Mouse (Mus musculus) granulocyte monocyte progenitor cell, adult 5-6 weeks (primary cell): ENCODE results near the gene Lipt2. TPM values are rescaled to one million over a fixed set of nuclear protein-coding genes. Genes with fewer than 3 reads are reported as not detected.
A peak's percentile ranks its signal among the peaks of the same experiment; 100 is the strongest.

Source experiments
- ATAC-seq: replicated peaks from 2 replicates; pipeline ENCODE4 v1.8.0; 2016; ENCODE audit warnings: mild to moderate bottlenecking, moderate TSS enrichment, inconsistent platforms; ENCODE audit not compliant: poor library complexity, severe bottlenecking
- total RNA-seq, 2 experiments: library from RNA; stranded (forward) in 1 of 2; stranded (reverse) in 1 of 2; fragments of 200-712, 200-1000 nt in 1 of 2; fragments of >200 nt in 1 of 2; fragmentation: Nextera tagmentation in 1 of 2; gene quantifications; 2 replicates each; pipeline ENCODE4 v1.2.3; 2014 to 2017

Gene Lipt2
- total RNA-seq (2014; fragmentation: Nextera tagmentation) (4.2 and 7.2 TPM in 2 replicates), total RNA-seq (2017) (4.0 and 6.1 TPM in 2 replicates)

- ATAC-seq, result peak; percentile 86
These were observed at the start of gene Lipt2 for GRCm38 (mm10) chr7:100159105-100159841. TSS of gene Lipt2 (plus strand) at chr7:100159277.

GRCm38 (mm10) chr7:100111506-100111905, 47.6 kb upstream of the Lipt2 start:
- no peak for ATAC-seq

GRCm38 (mm10) chr7:100113821-100114220, 45.3 kb upstream of the Lipt2 start:
- no peak for ATAC-seq

GRCm38 (mm10) chr7:100114279-100114678, 44.8 kb upstream of the Lipt2 start:
- no peak for ATAC-seq

GRCm38 (mm10) chr7:100120791-100121261, 38.3 kb upstream of the Lipt2 start:
- ATAC-seq, result peak; percentile 57

GRCm38 (mm10) chr7:100121376-100121789, 37.7 kb upstream of the Lipt2 start, which contains the start of gene Pold3:
TSS of gene Pold3 (minus strand) at chr7:100121565.
- ATAC-seq, result peak; percentile 91

GRCm38 (mm10) chr7:100123486-100123885, 35.6 kb upstream of the Lipt2 start:
- ATAC-seq, result peak; percentile 43

- no peak for ATAC-seq
These were observed 34.9 kb upstream of the Lipt2 start for GRCm38 (mm10) chr7:100124211-100124610.

DNA sequence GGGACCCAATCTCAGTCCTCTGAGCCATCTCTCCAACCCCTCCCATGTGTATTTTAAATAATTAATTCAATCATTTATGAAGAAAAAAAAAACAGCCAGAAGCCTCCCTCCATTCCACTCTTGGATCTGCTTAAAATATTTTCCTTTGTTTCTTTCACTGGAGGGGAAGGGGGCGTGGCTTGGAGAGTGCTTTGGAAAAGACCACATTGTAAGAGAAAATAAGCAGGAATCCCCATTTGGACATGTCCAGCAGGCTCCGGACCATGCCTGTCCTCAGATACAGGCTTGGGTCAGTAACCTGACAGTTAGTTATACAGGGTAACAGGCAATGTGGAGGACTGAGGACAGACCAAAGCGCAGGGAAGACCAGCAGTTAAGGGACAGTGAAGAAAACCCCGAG, 33.9 kb upstream of the Lipt2 start:
- no peak for ATAC-seq

DNA sequence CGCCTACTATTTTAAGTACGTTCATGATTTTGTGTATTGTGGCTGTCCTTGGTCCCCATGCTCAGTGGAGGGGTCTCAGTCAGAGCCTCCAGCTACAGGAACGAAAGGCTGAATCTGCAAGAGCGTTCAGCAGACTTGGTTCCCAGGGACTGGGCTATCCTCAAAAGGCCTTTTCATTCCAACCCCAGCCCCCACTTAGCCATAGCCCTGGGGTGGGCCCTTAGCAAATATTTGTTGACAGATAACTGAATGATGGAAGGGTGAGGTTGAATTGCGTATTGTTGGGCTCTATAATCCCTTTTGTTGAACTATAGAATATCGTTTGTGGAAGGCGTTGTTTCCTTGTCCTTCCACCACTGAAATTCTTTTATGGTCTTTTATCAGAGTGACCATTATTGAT, 32.6 kb upstream of the Lipt2 start:
- no peak for ATAC-seq

- ATAC-seq, result peak; percentile 66
These were observed 30.6 kb upstream of the Lipt2 start for GRCm38 (mm10) chr7:100128262-100129041.

DNA sequence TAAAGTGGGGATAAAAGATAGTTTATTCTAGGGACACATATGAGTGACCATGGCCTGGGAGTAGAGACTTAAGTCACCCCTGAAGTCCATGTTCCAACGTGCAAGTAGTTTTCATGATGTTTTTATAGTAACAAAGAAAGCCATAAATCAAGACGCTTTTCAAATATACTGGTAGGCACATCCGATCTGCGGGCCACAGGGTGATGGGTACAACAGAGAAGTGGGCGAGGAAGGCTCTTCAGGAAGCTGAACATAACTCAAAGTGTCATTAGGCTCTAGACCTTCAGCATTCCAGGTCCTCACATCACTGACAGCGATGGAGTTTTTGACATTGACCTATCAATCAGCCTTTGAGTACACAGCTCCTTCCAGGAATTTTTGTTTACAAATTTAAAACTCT, 28.5 kb upstream of the Lipt2 start:
- no peak for ATAC-seq

GRCm38 (mm10) chr7:100132379-100132778, 26.7 kb upstream of the Lipt2 start:
- no peak for ATAC-seq

- ATAC-seq, result no peak; the same call in 1 of the 2 replicates
These were observed 22.0 kb upstream of the Lipt2 start for GRCm38 (mm10) chr7:100137038-100137437.

DNA sequence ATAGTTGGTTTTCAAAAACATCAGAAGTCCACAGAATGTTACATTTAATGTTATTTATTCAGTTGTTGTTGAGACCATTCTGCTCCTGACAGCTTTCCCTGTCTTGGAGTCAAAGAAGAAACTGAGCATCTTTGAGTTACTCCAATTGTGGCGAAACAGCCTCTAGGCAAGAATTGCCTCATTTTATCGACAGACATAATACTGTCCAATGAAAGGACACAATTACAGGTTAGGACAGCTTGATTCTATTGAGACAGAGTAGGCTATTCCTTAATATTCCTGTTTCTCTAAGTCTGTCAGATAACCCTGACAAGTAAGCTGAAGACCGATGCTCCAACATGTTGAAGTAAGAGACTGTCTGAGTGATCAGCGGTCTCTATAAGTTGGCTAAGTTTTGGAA, 21.0 kb upstream of the Lipt2 start:
- ATAC-seq, result no peak

GRCm38 (mm10) chr7:100140591-100140990, 18.5 kb upstream of the Lipt2 start:
- ATAC-seq, result peak; percentile 72

DNA sequence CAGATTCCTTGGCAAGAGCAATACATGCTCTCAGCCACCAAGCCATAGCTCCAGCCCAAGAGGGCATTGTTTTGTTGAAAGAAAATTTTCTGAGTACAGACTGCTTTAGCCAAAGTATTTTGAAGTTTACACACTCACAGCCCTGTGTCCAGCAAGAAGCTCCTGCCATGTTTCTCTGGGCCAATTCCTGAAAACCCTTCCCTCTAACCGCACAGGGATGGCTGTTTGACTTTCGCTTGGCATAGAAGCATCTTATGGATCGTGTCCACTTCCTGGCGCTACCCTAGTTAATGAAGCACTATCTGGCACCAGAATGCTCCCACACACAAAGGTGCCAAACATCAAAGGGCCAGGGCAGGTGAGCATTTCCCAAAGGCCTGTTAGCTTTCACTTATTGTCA, 10.5 kb upstream of the Lipt2 start:
- ATAC-seq, result no peak

- ATAC-seq, result no peak; the same call in 1 of the 2 replicates
These were observed 9.0 kb upstream of the Lipt2 start for GRCm38 (mm10) chr7:100150086-100150485.

DNA sequence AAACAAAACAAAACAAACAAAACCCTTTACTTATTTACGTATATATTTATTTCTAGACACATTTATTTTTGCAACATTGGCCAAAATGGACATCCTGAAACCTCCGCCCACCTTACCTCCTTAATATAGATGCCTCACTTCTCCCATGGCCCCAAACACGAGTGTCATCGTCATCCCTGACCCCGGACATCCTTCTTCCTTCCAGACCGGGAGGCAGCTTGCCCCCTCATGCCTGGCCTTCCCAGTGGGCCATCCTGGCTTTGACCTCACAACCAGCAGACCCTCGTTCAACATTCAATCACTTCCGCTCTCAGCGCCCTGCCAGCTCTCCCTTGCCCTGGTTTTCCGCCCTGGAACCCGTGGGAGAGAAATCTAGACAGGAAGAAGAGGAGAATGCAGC, 8.5 kb upstream of the Lipt2 start:
- no peak for ATAC-seq

GRCm38 (mm10) chr7:100157669-100158068, 1.4 kb upstream of the Lipt2 start:
- peak; percentile 54 for ATAC-seq

- no peak for ATAC-seq
These were observed 929 bp downstream of the Lipt2 start for GRCm38 (mm10) chr7:100160006-100160405.
